Mouse (Mus musculus) E14TG2a.4 (cell line): ENCODE measurements around the gene Frmd4b.

Experiments
- CTCF ChIP-seq: conservative IDR thresholded peaks from 2 replicates; pipeline ENCODE4 v1.5.1; 2014; ENCODE audit warnings: low read length
- NANOG ChIP-seq: IDR thresholded peaks from 2 replicates; pipeline ENCODE4 v1.6.1; 2014; ENCODE audit warnings: borderline replicate concordance, low read length, mixed read lengths
- POU5F1 ChIP-seq: IDR thresholded peaks from 2 replicates; pipeline ENCODE4 v1.6.1; 2014; ENCODE audit warnings: low read length, borderline replicate concordance

DNA sequence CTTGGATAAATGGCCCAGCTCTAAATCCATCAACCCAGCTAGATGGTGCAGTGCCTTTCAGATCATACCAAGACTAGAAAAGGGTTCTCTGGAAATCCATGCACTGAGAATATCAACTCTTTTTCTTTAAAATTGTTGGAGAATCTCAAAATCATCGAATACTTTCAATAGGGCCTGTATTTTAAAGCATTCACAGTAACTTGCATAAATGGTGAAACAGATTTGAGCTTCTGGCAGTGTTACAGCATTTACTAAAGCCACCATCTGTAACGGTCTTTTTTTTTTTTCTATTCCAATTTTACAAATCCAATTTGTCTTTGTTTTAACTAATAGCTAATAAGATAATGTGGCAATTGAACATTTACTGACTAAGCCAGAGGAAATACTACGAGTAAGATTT, 27.8 kb downstream of the Frmd4b start:
- TF ChIP-seq CTCF (no peak), POU5F1 (no peak), NANOG (no peak)
